Mouse (Mus musculus) midbrain, postnatal 0 days (tissue): ENCODE measurements around the gene Arl15. TPM values are rescaled to one million over a fixed set of nuclear protein-coding genes. Genes with fewer than 3 reads are reported as not detected.

Experiments used
- ATAC-seq: fragments of 200-750 bp; cut with Nextera tagmentation; 2 replicates; pipeline ENCODE4 v1.8.0; 2017; ENCODE audit warnings: moderate number of reproducible peaks, mild to moderate bottlenecking, moderate TSS enrichment, moderate library complexity; ENCODE audit not compliant: low FRiP score
- DNase-seq: peaks from one replicate; pipeline ENCODE4 v3.0.0-alpha.2; 2015; ENCODE audit warnings: low spot score
- H3K27ac ChIP-seq: fragments of 300-500 bp; sonication (generic); 2 replicates; pipeline ENCODE4 v1.5.1; 2014; ENCODE audit warnings: low read depth, mild to moderate bottlenecking, low read length, mixed read lengths
- H3K27me3 ChIP-seq: fragments of 300-500 bp; sonication (generic); 2 replicates; pipeline ENCODE4 v1.6.1; 2014; ENCODE audit warnings: low read length, control low read depth, mixed read lengths; ENCODE audit not compliant: insufficient read depth
- H3K36me3 ChIP-seq: fragments of 300-500 bp; sonication (generic); 2 replicates; pipeline ENCODE4 v1.6.1; 2014; ENCODE audit warnings: low read length, control low read depth, mixed read lengths; ENCODE audit not compliant: insufficient read depth
- H3K4me1 ChIP-seq: fragments of 300-500 bp; sonication (generic); 2 replicates; pipeline ENCODE4 v1.6.1; 2014; ENCODE audit warnings: mild to moderate bottlenecking, control low read depth, antibody characterized with exemption, low read length, mixed read lengths; ENCODE audit not compliant: insufficient read depth
- H3K4me2 ChIP-seq: fragments of 300-500 bp; sonication (generic); 2 replicates; pipeline ENCODE4 v1.6.1; 2014; ENCODE audit warnings: low read depth, mild to moderate bottlenecking, low read length, mixed read lengths; ENCODE audit not compliant: poor library complexity, severe bottlenecking
- H3K4me3 ChIP-seq: fragments of 300-500 bp; sonication (generic); 2 replicates; pipeline ENCODE4 v1.5.1; 2014; ENCODE audit warnings: low read depth, mild to moderate bottlenecking, low read length, moderate library complexity
- H3K9ac ChIP-seq: fragments of 300-500 bp; sonication (generic); replicated peaks from 2 replicates; pipeline ENCODE4 v1.6.1; 2014; ENCODE audit warnings: mild to moderate bottlenecking, low read length, moderate library complexity, mixed read lengths; ENCODE audit not compliant: poor library complexity, severe bottlenecking
- H3K9me3 ChIP-seq: fragments of 300-500 bp; sonication (generic); 2 replicates; pipeline ENCODE4 v1.6.1; 2016; ENCODE audit warnings: low read length, control low read depth
- CTCF ChIP-seq: IDR thresholded peaks from 2 replicates; pipeline ENCODE4 v1.5.1; 2016; ENCODE audit warnings: antibody characterized with exemption, mild to moderate bottlenecking
- WGBS: fragments of 180-500 bp; shearing (Covaris S2); extraction: QIAGEN DNeasy Blood & Tissue Kit; methylation state at CpG from one replicate; pipeline ENCODE4 v1.1.7; 2014; 5-methylcytosine and 5-hydroxymethylcytosine counted together
- polyA plus RNA-seq: library from polyadenylated mRNA; unstranded; fragments of >200 nt; fragmentation: Nextera tagmentation; extraction: Ambion mirVana; gene quantifications from 2 replicates; pipeline ENCODE4 v1.2.1, GENCODE M21; 2015
- total RNA-seq: library from RNA; depleted of rRNA; stranded (reverse); fragments of >200 nt; gene quantifications from 2 replicates; pipeline ENCODE4 v1.2.3, GENCODE M21; 2014

Arl15 gene
- total and polyA plus RNA-seq, 2 experiments from 2014 or later: 16.8 to 54.8 TPM

DNA sequence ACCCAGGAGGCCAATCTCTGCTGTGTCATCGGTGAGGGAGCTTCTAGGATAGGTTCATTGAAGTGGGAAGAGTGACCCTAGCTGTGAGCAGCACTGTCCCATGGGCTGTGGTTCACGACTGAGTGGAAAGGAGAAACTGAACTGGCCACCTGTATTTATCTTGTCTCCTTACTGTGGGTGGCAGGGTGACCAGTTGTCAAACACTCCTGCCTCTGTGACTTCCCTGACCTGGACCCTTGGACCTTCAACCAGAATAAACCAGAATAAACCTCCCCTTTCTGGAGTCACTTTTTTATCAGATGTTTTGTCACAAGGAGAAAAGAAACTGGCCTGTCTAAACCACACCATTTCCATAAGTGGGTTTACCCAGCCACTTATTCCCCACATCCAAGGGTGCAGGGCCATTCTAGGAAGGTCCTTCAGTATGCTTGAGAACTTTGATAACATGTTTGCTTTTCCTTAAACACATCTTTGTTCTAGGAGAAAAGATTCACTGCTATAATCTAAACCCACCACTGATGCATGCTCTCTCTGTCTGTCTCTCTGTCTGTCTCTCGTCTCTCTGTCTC, 289.3 kb downstream of the Arl15 start:
- no peaks in the 10 kb centered on the region for H3K36me3 ChIP-seq
- H3K9me3 ChIP-seq: no peaks in the 10 kb centered on the region
- H3K9ac ChIP-seq: no peak overlapping the region
- WGBS: 95% methylated on average over 3 of the region's 3 CpGs
- no peaks in the 10 kb centered on the region for H3K4me1 ChIP-seq
- no peaks in the 10 kb centered on the region for H3K27me3 ChIP-seq
- no peak overlapping the region for H3K4me3 ChIP-seq
- H3K27ac ChIP-seq: no peak overlapping the region
- no peak overlapping the region for H3K4me2 ChIP-seq
- ATAC-seq (no peak), DNase-seq (no peak)
- no peak for TF ChIP-seq CTCF

DNA sequence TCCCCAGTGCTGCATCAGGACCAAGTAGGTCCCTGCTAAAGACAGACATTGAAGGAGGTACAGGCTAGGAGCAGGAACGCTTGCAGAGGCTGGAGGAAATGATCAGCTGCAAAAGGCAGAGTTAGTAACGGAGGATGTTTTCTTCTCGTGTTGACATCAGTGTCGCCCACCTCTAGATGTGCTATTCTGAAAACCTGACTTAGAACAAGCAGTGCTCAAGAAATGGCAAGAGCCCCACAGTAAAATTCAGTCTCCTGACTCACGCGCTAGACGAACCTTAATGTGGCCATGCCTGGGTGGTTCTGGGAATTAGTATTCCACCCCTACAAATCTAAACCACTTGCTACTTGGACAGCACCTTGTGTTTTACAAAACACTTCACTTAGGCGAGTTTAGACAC, 291.1 kb downstream of the Arl15 start:
- Histone ChIP-seq H3K4me3 (no peak overlapping the region), H3K9me3 (no peaks in the 10 kb centered on the region), H3K9ac (no peak overlapping the region), H3K27me3 (no peaks in the 10 kb centered on the region), H3K36me3 (no peaks in the 10 kb centered on the region), H3K4me1 (no peaks in the 10 kb centered on the region), H3K4me2 (no peak overlapping the region), H3K27ac (no peak overlapping the region)
- no peak for ATAC-seq
- WGBS: 77% methylated on average over 8 of the region's 8 CpGs
- no peak for TF ChIP-seq CTCF
- DNase-seq: no peak

GRCm38 (mm10) chr13:114086325-114086724, 292.0 kb downstream of the Arl15 start:
- WGBS: 86% methylated on average over 5 of the region's 5 CpGs
- no peak overlapping the region for H3K9ac ChIP-seq
- no peaks in the 10 kb centered on the region for H3K9me3 ChIP-seq
- no peak overlapping the region for H3K4me2 ChIP-seq
- ATAC-seq (no peak), DNase-seq (no peak)
- H3K4me1 ChIP-seq: no peaks in the 10 kb centered on the region
- H3K27me3 ChIP-seq: no peaks in the 10 kb centered on the region
- H3K36me3 ChIP-seq: no peaks in the 10 kb centered on the region
- H3K4me3 ChIP-seq: no peak overlapping the region
- no peak overlapping the region for H3K27ac ChIP-seq
- TF ChIP-seq CTCF: no peak

DNA sequence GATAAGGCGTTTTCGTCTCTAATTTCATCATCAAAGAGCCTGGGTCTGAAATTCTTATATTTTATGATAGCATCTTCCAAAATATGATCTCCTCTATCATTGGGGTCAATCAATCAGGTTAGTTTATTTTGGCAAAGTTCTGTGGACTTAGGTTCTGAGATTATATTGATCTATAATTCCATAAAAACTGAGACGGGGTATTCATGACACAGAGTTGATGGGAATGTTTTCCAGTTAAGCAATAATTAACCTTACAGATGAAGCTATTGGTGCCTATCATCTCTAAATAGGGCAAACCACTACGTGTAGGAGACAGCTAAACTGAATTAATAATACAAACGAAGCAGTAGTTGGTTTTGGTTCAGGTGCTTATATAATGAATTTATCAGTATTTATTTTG, 292.5 kb downstream of the Arl15 start:
- Histone ChIP-seq H3K9me3 (no peaks in the 10 kb centered on the region), H3K4me1 (no peaks in the 10 kb centered on the region), H3K27me3 (no peaks in the 10 kb centered on the region), H3K4me3 (no peak overlapping the region), H3K9ac (no peak overlapping the region), H3K36me3 (no peaks in the 10 kb centered on the region), H3K27ac (no peak overlapping the region), H3K4me2 (no peak overlapping the region)
- no peak for TF ChIP-seq CTCF
- 95% methylated on average over 5 of the region's 5 CpGs for WGBS
- no peak for DNase-seq
- ATAC-seq: no peak

- Histone ChIP-seq H3K4me2 (no peak overlapping the region), H3K4me1 (no peaks in the 10 kb centered on the region), H3K27ac (no peak overlapping the region), H3K36me3 (no peaks in the 10 kb centered on the region), H3K9me3 (no peaks in the 10 kb centered on the region), H3K9ac (no peak overlapping the region), H3K4me3 (no peak overlapping the region), H3K27me3 (no peaks in the 10 kb centered on the region)
- no peak for ATAC-seq
- DNase-seq: no peak
- 86% methylated on average over 10 of the region's 10 CpGs for WGBS
- TF ChIP-seq CTCF: no peak
Measured at GRCm38 (mm10) chr13:114087696-114088465, 293.6 kb downstream of the Arl15 start.

- no peak for DNase-seq
- 96% methylated on average over 6 of the region's 6 CpGs for WGBS
Measured at GRCm38 (mm10) chr13:114090786-114091185, 296.5 kb downstream of the Arl15 start.

More at GRCm38 (mm10) chr13:114090786-114091185, 296.5 kb downstream of the Arl15 start:
- Histone ChIP-seq H3K27me3 (no peaks in the 10 kb centered on the region), H3K9ac (no peak overlapping the region), H3K4me2 (no peak overlapping the region), H3K27ac (no peak overlapping the region), H3K36me3 (no peaks in the 10 kb centered on the region), H3K9me3 (no peaks in the 10 kb centered on the region), H3K4me1 (no peaks in the 10 kb centered on the region), H3K4me3 (no peak overlapping the region)
- no peak for ATAC-seq
- TF ChIP-seq CTCF: no peak
